Mouse (Mus musculus) spleen, adult 2 months (tissue): Measurements from ENCODE around the gene Opa1.

Experiments
- CTCF ChIP-seq: fragments of 200-500 bp; IDR thresholded peaks from 2 replicates; pipeline ENCODE4 v1.5.1; 2011; ENCODE audit warnings: mild to moderate bottlenecking, inconsistent platforms; ENCODE audit not compliant: insufficient read depth, insufficient read length, insufficient replicate concordance; ENCODE audit errors: extremely low read depth
- POLR2A ChIP-seq: fragments of 200-500 bp; IDR thresholded peaks from 2 replicates; pipeline ENCODE4 v1.6.1; 2011; ENCODE audit warnings: low read depth, low read length, inconsistent platforms

DNA sequence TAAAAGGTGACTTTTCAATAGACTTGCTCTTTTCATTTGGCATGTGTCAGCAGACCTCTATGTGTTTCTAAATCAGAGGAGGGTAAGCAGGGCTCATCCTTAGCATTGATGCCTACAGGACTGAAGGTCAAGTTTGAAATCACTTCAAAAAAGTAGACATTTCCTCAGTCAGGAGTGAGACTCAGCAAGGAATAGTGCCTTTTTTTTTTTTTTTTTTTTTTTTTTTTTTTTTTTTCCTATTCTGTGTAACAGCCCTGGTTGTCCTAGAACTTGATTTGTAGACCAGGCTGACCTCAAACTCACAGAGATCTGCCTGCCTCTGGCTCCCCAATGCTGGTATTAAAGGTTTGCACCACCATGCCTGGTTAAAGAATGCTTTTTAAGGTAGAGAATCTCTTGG is 67.1 kb downstream of the Opa1 start:
- TF ChIP-seq CTCF (no peak), POLR2A (no peak)
